Mouse (Mus musculus) kidney, adult 2 months (tissue): Measurements from ENCODE around the gene Mia.

Source experiments
- CTCF ChIP-seq: fragments of 200-500 bp; conservative IDR thresholded peaks from 2 replicates; pipeline ENCODE4 v1.5.1; 2011; ENCODE audit warnings: low read depth, mild to moderate bottlenecking, control low read depth, low read length, moderate library complexity, mixed read lengths; ENCODE audit not compliant: insufficient read depth, insufficient read length
- POLR2A ChIP-seq: fragments of 200-500 bp; IDR thresholded peaks from one replicate; pipeline ENCODE4 v1.6.1; 2011; ENCODE audit warnings: low read depth, low read length, control low read depth

GRCm38 (mm10) chr7:27195681-27196611, 15.0 kb upstream of the Mia start, which contains the start of the genes BC024978 and Snrpa:
- TF ChIP-seq CTCF: no peak
- peak; percentile 49 for TF ChIP-seq POLR2A
